Mouse (Mus musculus) myocyte (in vitro differentiated cells): ENCODE results near the gene Nvl. TPM values are rescaled to one million over a fixed set of nuclear protein-coding genes. Genes with fewer than 3 reads are reported as not detected.
A peak's percentile ranks its signal among the peaks of the same experiment; 100 is the strongest.

Experiments
- H3K27me3 ChIP-seq: one replicate; pipeline ENCODE4 v1.6.1; 2011; ENCODE audit not compliant: control insufficient read depth, insufficient read depth, insufficient read length
- H3K36me3 ChIP-seq: one replicate; pipeline ENCODE4 v1.6.1; 2011; ENCODE audit not compliant: control insufficient read depth, insufficient read depth
- H3K4me2 ChIP-seq: one replicate; pipeline ENCODE4 v1.6.1; 2011; ENCODE audit warnings: low read depth, control low read depth
- H3K4me3 ChIP-seq: one replicate; pipeline ENCODE4 v1.5.1; 2011; ENCODE audit warnings: mild to moderate bottlenecking, control low read depth, moderate library complexity
- H3K79me2 ChIP-seq: one replicate; pipeline ENCODE4 v1.6.1; 2011; ENCODE audit not compliant: control insufficient read depth, insufficient read depth
- H3ac ChIP-seq: one replicate; pipeline ENCODE4 v1.6.1; 2011; ENCODE audit not compliant: control insufficient read depth, insufficient read length
- CEBPB ChIP-seq: IDR thresholded peaks from 2 replicates; pipeline ENCODE4 v1.6.1; 2011; ENCODE audit warnings: mild to moderate bottlenecking, moderate library complexity; ENCODE audit not compliant: poor library complexity, insufficient read depth, severe bottlenecking
- E2F4 ChIP-seq: IDR thresholded peaks from one replicate; pipeline ENCODE4 v1.6.1; 2011; ENCODE audit warnings: mild to moderate bottlenecking, control low read depth, moderate library complexity; ENCODE audit not compliant: insufficient read depth
- MAX ChIP-seq: IDR thresholded peaks from one replicate; pipeline ENCODE4 v1.6.1; 2011; ENCODE audit warnings: low read depth, mild to moderate bottlenecking, control low read depth
- MYOD1 ChIP-seq, 3 experiments: IDR thresholded peaks; one replicate each; pipeline ENCODE4 v1.6.1; 2011; ENCODE audit warnings: control low read depth in 2 of 3, low read depth in 2 of 3, mild to moderate bottlenecking in 2 of 3, moderate library complexity in 1 of 3; ENCODE audit not compliant: insufficient read length in 2 of 3, control insufficient read depth in 1 of 3
- MYOG ChIP-seq, 3 experiments: IDR thresholded peaks; one replicate each; pipeline ENCODE4 v1.6.1; 2011; ENCODE audit warnings: control low read depth in 2 of 3, low read depth in 2 of 3, mild to moderate bottlenecking in 2 of 3; ENCODE audit not compliant: insufficient read length in 2 of 3, control insufficient read depth in 1 of 3, insufficient read depth in 1 of 3
- POLR2A ChIP-seq: IDR thresholded peaks from one replicate; pipeline ENCODE4 v1.6.1; 2011; ENCODE audit warnings: low read depth, mild to moderate bottlenecking, control low read depth, moderate library complexity; ENCODE audit not compliant: insufficient read length
- POLR2AphosphoS2 ChIP-seq: IDR thresholded peaks from one replicate; pipeline ENCODE4 v1.6.1; 2011; ENCODE audit warnings: low read depth, control low read depth; ENCODE audit not compliant: insufficient read length
- REST ChIP-seq: IDR thresholded peaks from one replicate; pipeline ENCODE4 v1.6.1; 2011; ENCODE audit warnings: mild to moderate bottlenecking, control low read depth, moderate library complexity; ENCODE audit not compliant: insufficient read depth, insufficient read length
- SRF ChIP-seq: IDR thresholded peaks from one replicate; pipeline ENCODE4 v1.6.1; 2011; ENCODE audit warnings: low read depth; ENCODE audit not compliant: control insufficient read depth, insufficient read length
- TCF12 ChIP-seq: IDR thresholded peaks from one replicate; pipeline ENCODE4 v1.6.1; 2011; ENCODE audit warnings: mild to moderate bottlenecking, control low read depth; ENCODE audit not compliant: poor library complexity, insufficient read depth, severe bottlenecking
- TCF3 ChIP-seq: IDR thresholded peaks from one replicate; pipeline ENCODE4 v1.6.1; 2011; ENCODE audit warnings: low read depth, control low read depth; ENCODE audit not compliant: insufficient read length
- USF1 ChIP-seq: IDR thresholded peaks from one replicate; pipeline ENCODE4 v1.6.1; 2011; ENCODE audit warnings: low read depth, mild to moderate bottlenecking, control low read depth, moderate library complexity
- polyA plus RNA-seq: library from polyadenylated mRNA; unstranded; fragments of >200 nt; fragmentation: generic; extraction: Trizol; gene quantifications from one replicate; pipeline ENCODE4 v1.2.1, GENCODE M21; 2012; ENCODE audit warnings: missing spikeins

The Nvl gene
- polyA plus RNA-seq, 1 experiment = 7.8 TPM

GRCm38 (mm10) chr1:181148540-181148939 lies 4.5 kb upstream of the Nvl start:
- no peak for TF ChIP-seq MYOD1 (IDR thresholded peaks at IDR 0.05; ENCODE audit: control insufficient read depth in 1 of 3, insufficient read length in 2 of 3, low read depth in 2 of 3)
- TF ChIP-seq POLR2AphosphoS2 = no peak
- TF ChIP-seq MYOG (IDR thresholded peaks at IDR 0.05; ENCODE audit: control insufficient read depth in 1 of 3, insufficient read depth in 1 of 3, insufficient read length in 2 of 3, low read depth in 2 of 3) = no peak
- no peak for TF ChIP-seq SRF
- no peak for TF ChIP-seq E2F4
- no peak for TF ChIP-seq MAX
- no peak for TF ChIP-seq USF1
- peaks cover 4% of the 10 kb centered on the region for H3K36me3 ChIP-seq

GRCm38 (mm10) chr1:181146187-181146586 lies 2.2 kb upstream of the Nvl start:
- Histone ChIP-seq H3K79me2 (peaks cover 35% of the 10 kb centered on the region), H3ac (no peak overlapping the region), H3K4me3 (no peak overlapping the region), H3K36me3 (peaks cover 3% of the 10 kb centered on the region), H3K4me2 (peak overlapping the region; percentile 95), H3K27me3 (no peaks in the 10 kb centered on the region)
- no peak for TF ChIP-seq TCF3
- TF ChIP-seq USF1 = no peak
- TF ChIP-seq POLR2A = no peak
- TF ChIP-seq MYOD1 (IDR thresholded peaks at IDR 0.05; ENCODE audit: control insufficient read depth in 1 of 3, insufficient read length in 2 of 3, low read depth in 2 of 3) = no peak
- TF ChIP-seq MYOG (IDR thresholded peaks at IDR 0.05; ENCODE audit: control insufficient read depth in 1 of 3, insufficient read depth in 1 of 3, insufficient read length in 2 of 3, low read depth in 2 of 3) = no peak
- no peak for TF ChIP-seq REST
- no peak for TF ChIP-seq CEBPB
- no peak for TF ChIP-seq POLR2AphosphoS2

More at GRCm38 (mm10) chr1:181148540-181148939, 4.5 kb upstream of the Nvl start:
- H3K4me2 ChIP-seq = no peak overlapping the region
- peaks cover 44% of the 10 kb centered on the region for H3K79me2 ChIP-seq
- H3K4me3 ChIP-seq = no peak overlapping the region
- no peaks in the 10 kb centered on the region for H3K27me3 ChIP-seq
- no peak overlapping the region for H3ac ChIP-seq

- H3K4me3 ChIP-seq = peak overlapping the region; percentile 78
- peaks cover 14% of the 10 kb centered on the region for H3K36me3 ChIP-seq
- no peak for TF ChIP-seq E2F4
- TF ChIP-seq CEBPB = no peak
- no peak for TF ChIP-seq TCF3
- no peak for TF ChIP-seq REST
- TF ChIP-seq MYOG (IDR thresholded peaks at IDR 0.05; ENCODE audit: control insufficient read depth in 1 of 3, insufficient read depth in 1 of 3, insufficient read length in 2 of 3, low read depth in 2 of 3) = no peak
- peak overlapping the region; percentile 95 for H3K4me2 ChIP-seq
- H3K27me3 ChIP-seq = no peaks in the 10 kb centered on the region
- peak overlapping the region; percentile 29 for H3ac ChIP-seq
- H3K79me2 ChIP-seq = peaks cover 34% of the 10 kb centered on the region
Measured at GRCm38 (mm10) chr1:181144966-181145365, 962 bp upstream of the Nvl start.

GRCm38 (mm10) chr1:181143609-181143949 lies 425 bp downstream of the Nvl start:
- Histone ChIP-seq H3K79me2 (peaks cover 34% of the 10 kb centered on the region), H3K4me3 (peak overlapping the region; percentile 78), H3K36me3 (peaks cover 21% of the 10 kb centered on the region), H3K4me2 (peak overlapping the region; percentile 95), H3K27me3 (no peaks in the 10 kb centered on the region), H3ac (peak overlapping the region; percentile 29)
- TF ChIP-seq CEBPB (no peak), REST (no peak), MYOG (IDR thresholded peaks at IDR 0.05; ENCODE audit: control insufficient read depth in 1 of 3, insufficient read depth in 1 of 3, insufficient read length in 2 of 3, low read depth in 2 of 3) (no peak), USF1 (no peak), MAX (no peak), TCF12 (no peak), E2F4 (no peak), SRF (no peak), MYOD1 (IDR thresholded peaks at IDR 0.05; ENCODE audit: control insufficient read depth in 1 of 3, insufficient read length in 2 of 3, low read depth in 2 of 3) (no peak), TCF3 (no peak), POLR2AphosphoS2 (no peak), POLR2A (no peak)

- TF ChIP-seq USF1 (no peak), POLR2A (no peak), MYOG (IDR thresholded peaks at IDR 0.05; ENCODE audit: control insufficient read depth in 1 of 3, insufficient read depth in 1 of 3, insufficient read length in 2 of 3, low read depth in 2 of 3) (no peak), CEBPB (no peak), REST (no peak), SRF (no peak), E2F4 (no peak), TCF3 (no peak), MAX (no peak), MYOD1 (IDR thresholded peaks at IDR 0.05; ENCODE audit: control insufficient read depth in 1 of 3, insufficient read length in 2 of 3, low read depth in 2 of 3) (no peak), TCF12 (no peak)
- H3K4me2 ChIP-seq = no peak overlapping the region
- H3ac ChIP-seq = no peak overlapping the region
- H3K4me3 ChIP-seq = no peak overlapping the region
- no peaks in the 10 kb centered on the region for H3K27me3 ChIP-seq
- peaks cover 16% of the 10 kb centered on the region for H3K79me2 ChIP-seq
- peaks cover 46% of the 10 kb centered on the region for H3K36me3 ChIP-seq
Measured at GRCm38 (mm10) chr1:181138730-181139129, 5.3 kb downstream of the Nvl start.
